Mouse (Mus musculus) left cerebral cortex, postnatal 14 days (tissue): ENCODE measurements at regions not wholly inside any gene's neighbourhood (a gene's known extent, or its start where the extent isn't known, plus 50 kb on each side); places are given as distances from the start of the nearest gene placed in this dataset.

Source experiments
- DNase-seq, 2 experiments: peaks; one replicate each; pipeline ENCODE4 v3.0.0; 2021 to 2022; ENCODE audit warnings: low spot score in 2 of 2, mixed read lengths in 1 of 2
- intact Hi-C: fragments of 180-260 bp; cut with DNase I; formaldehyde crosslinking; loops from one replicate; pipeline ENCODE4 v1.15.1; 2025

DNA sequence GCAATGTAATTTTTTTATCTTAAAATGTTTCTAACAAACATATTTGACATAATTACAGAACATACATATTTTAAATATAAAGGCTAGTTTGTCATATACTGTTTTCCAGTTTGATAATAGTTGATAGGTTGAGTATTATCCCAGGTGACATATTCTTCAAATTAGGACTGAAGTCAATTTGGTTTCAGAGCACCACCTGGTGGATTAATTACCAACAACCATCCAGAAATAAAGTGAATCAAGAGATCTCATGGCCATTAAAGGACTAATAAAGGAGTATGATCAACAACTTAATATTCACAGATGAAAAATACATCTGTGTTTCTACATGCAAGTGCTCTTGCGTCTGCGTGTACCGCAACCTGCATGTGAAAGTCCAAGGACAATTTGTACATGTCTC, 50.3 kb upstream of the Nmu start:
- intact Hi-C loops = loop anchor here (10.0 kb wide), 2 partner anchors 109 to 549 kb away; partner anchors contain the start of gene Clock
- DNase-seq = no peak

DNA sequence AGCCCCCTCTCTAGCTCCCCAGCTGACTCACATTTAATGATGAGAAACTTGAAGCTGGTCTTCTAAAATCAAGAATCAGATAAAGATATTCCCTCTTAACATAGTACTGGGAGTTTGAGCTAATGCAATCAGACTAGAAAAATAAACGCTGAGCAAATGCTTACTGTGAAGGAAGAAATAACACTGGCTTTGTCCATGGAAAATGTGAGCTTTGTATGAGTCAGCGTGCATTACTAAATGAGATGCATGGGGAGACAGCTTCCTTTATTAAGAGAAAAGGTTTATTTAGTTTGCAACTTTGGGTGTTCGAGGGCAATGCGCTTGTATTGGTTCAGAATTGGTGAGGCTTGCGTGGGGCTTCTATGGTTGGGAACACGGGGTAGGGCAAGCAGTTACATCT, 52.7 kb upstream of the Nmu start:
- DNase-seq = no peak
- intact Hi-C loops = loop anchor here (10.0 kb wide), 2 partner anchors 111 to 551 kb away; partner anchors contain the start of gene Clock

- intact Hi-C loops = loop anchor here (10.0 kb wide), 2 partner anchors 112 to 552 kb away; partner anchors contain the start of gene Clock
- no peak for DNase-seq
These were observed 53.5 kb upstream of the Nmu start for GRCm38 (mm10) chr5:76417137-76417536.

GRCm38 (mm10) chr5:76418901-76419823, 55.6 kb upstream of the Nmu start:
- peak; percentile 42 to 44 for DNase-seq
- intact Hi-C loops = loop anchor here (10.0 kb wide), 2 partner anchors 114 to 554 kb away; partner anchors contain the start of gene Clock

- intact Hi-C loops = loop anchor here (10.0 kb wide), 2 partner anchors 115 to 555 kb away; partner anchors contain the start of gene Clock
- no peak for DNase-seq
These were observed 56.3 kb upstream of the Nmu start for GRCm38 (mm10) chr5:76419841-76420240.

- DNase-seq = no peak
- intact Hi-C loops = no loop called here
These were observed 57.0 kb upstream of the Nmu start for GRCm38 (mm10) chr5:76420606-76421005.

- intact Hi-C loops = no loop called here
- no peak for DNase-seq
These were observed 60.0 kb upstream of the Nmu start for GRCm38 (mm10) chr5:76423593-76423992.

DNA sequence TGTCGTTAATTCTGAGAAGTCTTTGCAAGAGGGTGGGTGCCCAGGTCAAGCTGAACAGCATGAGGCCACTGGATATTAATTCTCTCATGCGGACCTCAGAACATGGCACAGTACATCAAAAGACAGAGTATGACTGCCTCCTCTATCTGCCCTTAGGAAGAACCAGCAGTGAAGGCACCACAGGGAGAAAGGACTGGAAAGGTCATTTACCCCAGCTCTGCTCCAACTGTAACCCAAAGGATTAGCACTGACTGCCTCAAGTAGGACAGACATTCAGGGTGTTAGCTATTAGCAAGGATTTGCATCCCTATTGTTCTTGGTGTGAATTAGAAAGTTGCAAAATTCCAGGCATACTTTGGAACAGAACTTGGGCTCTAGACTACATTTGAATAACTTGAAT, 58.2 kb upstream of the Gm7271 start:
- intact Hi-C loops = no loop called here
- DNase-seq = no peak

- intact Hi-C loops = no loop called here
- DNase-seq = no peak
These were observed 56.3 kb upstream of the Gm7271 start for GRCm38 (mm10) chr5:76427581-76427980.

GRCm38 (mm10) chr5:76429441-76429840, 54.4 kb upstream of the Gm7271 start:
- intact Hi-C loops = no loop called here
- no peak for DNase-seq

DNA sequence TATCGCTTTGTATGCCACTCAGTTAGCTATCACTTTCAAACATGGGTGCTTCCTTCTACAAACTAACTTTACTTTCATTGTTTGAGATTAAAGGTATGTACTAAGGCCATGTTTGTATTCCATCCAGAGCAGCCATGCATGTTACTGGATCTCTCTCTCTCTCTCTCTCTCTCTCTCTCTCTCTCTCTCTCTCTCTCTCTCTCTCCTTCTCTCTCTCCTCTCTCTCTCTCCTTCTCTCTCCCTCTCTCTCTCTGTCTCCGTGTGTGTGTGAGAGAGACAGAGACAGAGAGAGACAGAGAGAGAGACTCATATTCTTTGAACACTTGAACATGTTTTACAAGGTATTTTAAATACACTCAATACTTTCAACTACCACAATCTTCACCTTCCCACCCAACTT, 50.2 kb upstream of the Gm7271 start:
- intact Hi-C loops = no loop called here

More for the DNA sequence above, 50.2 kb upstream of the Gm7271 start:
- no peak for DNase-seq
